Mouse (Mus musculus) ES-E14 (cell line): ENCODE data around the gene Aqp9. TPM values are rescaled to one million over a fixed set of nuclear protein-coding genes. Genes with fewer than 3 reads are reported as not detected.

Source experiments
- DNase-seq: peaks from one replicate; pipeline ENCODE4 v3.0.0-alpha.2; 2013; ENCODE audit warnings: low read depth, low spot score
- H3K27ac ChIP-seq: 2 replicates; pipeline ENCODE4 v1.5.1; 2012; ENCODE audit warnings: low read depth, mild to moderate bottlenecking, low read length, moderate library complexity, mixed read lengths; ENCODE audit not compliant: poor library complexity, insufficient read depth, severe bottlenecking
- H3K36me3 ChIP-seq: 2 replicates; pipeline ENCODE4 v1.6.1; 2012; ENCODE audit warnings: mild to moderate bottlenecking, low read length, moderate library complexity, mixed read lengths; ENCODE audit not compliant: control insufficient read depth, poor library complexity, insufficient read depth, severe bottlenecking
- H3K4me1 ChIP-seq, 2 experiments: fragments of 150-350 bp in 1 of 2; sonication (generic) in 1 of 2; 2 replicates each; pipeline ENCODE4 v1.6.1; 2012; ENCODE audit warnings: low read length in 2 of 2, mild to moderate bottlenecking in 1 of 2, mixed read lengths in 1 of 2; ENCODE audit not compliant: control insufficient read depth in 2 of 2, insufficient read depth in 2 of 2, poor library complexity in 1 of 2
- H3K4me3 ChIP-seq, 2 experiments: fragments of 150-350 bp in 1 of 2; sonication (generic) in 1 of 2; 2 replicates each; pipeline ENCODE4 v1.5.1; 2012; ENCODE audit warnings: low read length in 2 of 2, low read depth in 1 of 2, mild to moderate bottlenecking in 1 of 2, mixed read lengths in 1 of 2; ENCODE audit not compliant: insufficient read depth in 1 of 2, poor library complexity in 1 of 2, severe bottlenecking in 1 of 2
- H3K9ac ChIP-seq: 2 replicates; pipeline ENCODE4 v1.6.1; 2012; ENCODE audit warnings: low read depth, mild to moderate bottlenecking, low read length, mixed read lengths; ENCODE audit not compliant: poor library complexity, insufficient read depth, severe bottlenecking
- H3K9me3 ChIP-seq: fragments of 150-350 bp; sonication (generic); 2 replicates; pipeline ENCODE4 v1.6.1; 2012; ENCODE audit warnings: low read depth, mild to moderate bottlenecking, low read length; ENCODE audit not compliant: control insufficient read depth, insufficient read depth
- CHD2 ChIP-seq: IDR thresholded peaks from 2 replicates; pipeline ENCODE4 v1.6.1; 2014; ENCODE audit warnings: mild to moderate bottlenecking, low read depth, low read length, inconsistent platforms
- HCFC1 ChIP-seq: IDR thresholded peaks from 2 replicates; pipeline ENCODE4 v1.6.1; 2012; ENCODE audit warnings: low read length, inconsistent platforms, borderline replicate concordance; ENCODE audit not compliant: insufficient read depth
- MAFK ChIP-seq: IDR thresholded peaks from 2 replicates; pipeline ENCODE4 v1.6.1; 2014; ENCODE audit warnings: mild to moderate bottlenecking, low read depth, low read length, inconsistent platforms; ENCODE audit not compliant: insufficient read depth
- ZC3H11A ChIP-seq: IDR thresholded peaks from 2 replicates; pipeline ENCODE4 v1.6.1; 2012; ENCODE audit warnings: low read depth, mild to moderate bottlenecking, inconsistent platforms, low read length, borderline replicate concordance
- ZNF384 ChIP-seq: IDR thresholded peaks from 2 replicates; pipeline ENCODE4 v1.6.1; 2012; ENCODE audit warnings: low read depth, low read length, inconsistent platforms
- in situ Hi-C, 2 experiments: fragments of 600-800 bp; cut with MboI; formaldehyde crosslinking; loops; one replicate each; pipeline ENCODE4 v1.15.1; 2025; ENCODE audit warnings: low sequenced_read_pairs in 2 of 2, inconsistent platforms in 1 of 2; ENCODE audit not compliant: unreplicated experiment in 2 of 2
- total RNA-seq: library from RNA; depleted of rRNA; stranded (reverse); fragments of 300-350 nt; gene quantifications from 2 replicates; pipeline ENCODE4 v1.2.3, GENCODE M21; 2012; rRNA removed

The Aqp9 gene
- total RNA-seq, result 0.09 and 0.42 TPM in 2 replicates

DNA sequence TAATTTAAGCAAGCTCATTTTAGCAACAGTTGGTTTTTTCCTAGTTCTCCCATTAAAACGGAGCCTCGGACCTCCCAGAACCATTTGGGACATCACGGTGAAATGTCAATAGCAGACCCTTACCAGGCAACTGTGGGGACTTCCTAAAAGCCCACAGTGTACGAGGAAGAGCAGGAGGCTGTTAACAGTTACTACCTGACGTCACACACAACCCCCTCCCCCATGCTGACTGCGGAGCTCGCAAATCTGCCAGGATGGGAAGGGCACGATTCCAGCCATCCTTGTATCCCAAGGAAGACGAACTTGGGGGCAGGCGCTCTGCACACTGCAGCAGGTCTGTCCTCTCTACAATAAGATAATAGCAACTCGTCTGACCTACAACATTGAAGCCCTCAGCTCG lies at the start of gene Aqp9:
Gene Aqp9 (minus strand): TSS at position 172 of the 400 bp plus-strand sequence.
- in situ Hi-C loops, result no loop called here
- H3K27ac ChIP-seq, result no peak within 1 kb of the TSS
- no peaks in the 10 kb centered on the region; a peak in 1 of 4 replicates for H3K4me1 ChIP-seq
- no peak within 1 kb of the TSS for H3K9ac ChIP-seq
- no peaks in the 10 kb centered on the region for H3K9me3 ChIP-seq
- H3K4me3 ChIP-seq, result 0 out of 4 replicates have a peak within 1 kb of the TSS, but pooled peaks of 1 of the 2 experiments have one; percentile 7
- no peak for DNase-seq
- H3K36me3 ChIP-seq, result no peaks in the 10 kb centered on the region
- TF ChIP-seq ZC3H11A (no peak), HCFC1 (no peak)

DNA sequence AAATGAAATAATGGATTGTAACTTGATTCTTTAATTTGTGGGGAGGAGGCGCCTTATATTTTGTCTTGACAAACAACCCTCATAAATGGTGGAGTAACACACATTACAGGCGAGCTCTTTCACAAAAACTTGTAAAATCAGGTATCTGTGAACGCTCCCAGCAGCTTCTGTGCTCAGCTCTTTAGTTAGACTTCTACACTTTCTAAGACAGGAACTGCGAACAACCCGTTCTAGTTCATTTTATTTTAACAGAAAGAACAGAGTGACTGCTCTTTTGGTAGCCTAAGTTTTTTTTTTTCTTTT lies 49.3 kb upstream of the Aqp9 start:
- in situ Hi-C loops, result no loop called here
- H3K9ac ChIP-seq, result no peak overlapping the region
- H3K27ac ChIP-seq, result no peak overlapping the region
- no peaks in the 10 kb centered on the region for H3K4me1 ChIP-seq
- H3K9me3 ChIP-seq, result no peaks in the 10 kb centered on the region
- H3K36me3 ChIP-seq, result no peaks in the 10 kb centered on the region
- H3K4me3 ChIP-seq, result no peak overlapping the region
- no peak for DNase-seq
- TF ChIP-seq ZC3H11A, result no peak
- no peak for TF ChIP-seq HCFC1
- no peak for TF ChIP-seq ZNF384
- TF ChIP-seq CHD2, result no peak
- TF ChIP-seq MAFK, result no peak

DNA sequence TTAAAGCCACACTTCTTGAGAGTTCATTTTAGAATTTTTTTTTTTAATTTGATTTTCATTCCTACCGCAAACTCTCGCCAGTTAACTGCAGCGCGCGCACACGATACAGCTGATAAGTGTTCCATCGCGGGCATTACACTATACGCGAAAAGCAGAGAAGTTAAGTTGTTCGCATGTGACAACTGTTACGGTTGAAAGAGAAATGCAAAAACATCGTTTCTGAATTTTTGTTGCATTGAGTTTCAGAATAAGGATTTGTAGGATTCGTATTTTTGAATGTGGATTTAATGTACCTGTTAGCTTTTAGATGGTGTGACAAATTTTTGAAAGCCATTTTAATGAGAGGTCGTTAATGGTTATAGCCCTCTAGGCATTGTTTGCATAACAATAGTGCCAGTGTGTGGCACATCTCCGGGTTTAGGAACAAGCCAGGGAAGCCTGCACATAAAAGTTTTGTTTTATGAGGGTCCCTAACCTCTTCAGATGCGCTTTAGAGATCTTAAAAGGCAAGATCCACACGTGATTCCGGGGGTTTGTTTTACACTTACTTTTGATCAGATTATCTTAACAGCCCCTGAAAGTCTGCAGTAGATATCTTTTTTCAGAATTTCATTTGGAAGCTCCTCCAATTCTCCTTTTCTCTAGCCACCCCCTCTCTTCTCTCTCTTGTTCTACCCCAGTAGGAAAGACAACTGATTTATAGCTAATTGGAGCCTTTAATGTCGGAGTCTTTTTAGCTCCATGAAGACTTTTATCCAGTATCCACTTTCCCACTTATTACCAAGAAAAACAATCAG lies 48.7 kb upstream of the Aqp9 start:
- no peak overlapping the region for H3K27ac ChIP-seq
- H3K36me3 ChIP-seq, result no peaks in the 10 kb centered on the region
- in situ Hi-C loops, result no loop called here
- H3K4me1 ChIP-seq, result no peaks in the 10 kb centered on the region
- no peak overlapping the region for H3K9ac ChIP-seq
- no peak overlapping the region for H3K4me3 ChIP-seq
- no peak for TF ChIP-seq ZNF384
- no peak for TF ChIP-seq HCFC1
- DNase-seq, result no peak
- no peaks in the 10 kb centered on the region for H3K9me3 ChIP-seq

DNA sequence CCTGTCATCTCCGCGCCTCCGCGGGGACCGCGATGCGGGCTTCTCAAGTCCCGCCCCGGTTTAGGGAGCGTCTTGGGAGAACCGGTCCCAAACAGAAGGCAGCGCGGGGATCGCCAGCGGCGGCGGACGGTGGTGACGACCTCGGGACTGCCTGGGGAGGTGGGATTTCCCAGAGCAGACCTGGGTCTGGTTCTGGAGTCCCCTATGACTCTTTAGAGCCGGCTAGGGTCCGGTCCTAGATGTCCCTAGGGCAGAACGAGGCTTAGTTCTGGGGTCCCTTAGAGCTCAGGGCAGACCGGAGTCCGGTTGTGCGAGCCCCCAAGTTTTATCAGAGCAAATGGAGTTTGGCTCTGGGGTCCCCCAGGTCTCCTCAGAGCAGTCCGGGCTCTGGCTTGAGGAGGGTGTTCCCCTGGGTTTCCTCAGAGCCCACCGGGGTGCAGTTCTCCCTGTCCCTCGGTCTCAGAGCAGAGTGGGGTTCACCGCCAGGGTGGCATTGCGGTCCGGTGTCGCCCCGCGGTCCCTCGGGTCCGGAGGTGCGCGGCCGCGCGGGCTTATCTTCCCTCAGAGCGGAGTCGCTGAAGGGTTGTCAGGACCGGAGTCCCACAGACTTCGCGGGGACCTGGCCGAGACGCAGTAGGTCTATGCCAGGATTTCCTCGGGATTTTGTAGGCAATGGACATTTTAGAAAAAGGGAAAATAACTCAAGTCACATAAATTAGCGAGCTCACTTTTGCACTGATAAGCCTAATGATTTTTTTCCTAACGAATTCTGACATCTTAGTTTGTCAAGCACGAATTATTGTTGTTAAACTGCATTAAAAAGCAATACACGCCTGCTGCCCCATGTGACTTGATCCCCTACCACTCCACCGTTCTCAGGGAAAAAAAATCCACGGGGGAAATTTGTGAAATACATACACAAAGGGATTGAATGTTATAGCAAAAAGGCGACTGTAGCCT lies 47.8 kb upstream of the Aqp9 start:
- in situ Hi-C loops, result no loop called here
- DNase-seq, result no peak
- no peak overlapping the region for H3K27ac ChIP-seq
- no peaks in the 10 kb centered on the region for H3K9me3 ChIP-seq
- H3K36me3 ChIP-seq, result no peaks in the 10 kb centered on the region
- TF ChIP-seq ZNF384, result no peak
- TF ChIP-seq MAFK, result no peak
- TF ChIP-seq ZC3H11A, result no peak
- TF ChIP-seq HCFC1, result no peak
- TF ChIP-seq CHD2, result no peak
- H3K4me1 ChIP-seq, result no peaks in the 10 kb centered on the region
- H3K4me3 ChIP-seq, result peak overlapping the region; percentile 66 to 68
- H3K9ac ChIP-seq, result peak overlapping the region; percentile 57; the same call in 1 of the 2 replicates
